Mouse (Mus musculus) fibroblast of lung, adult 2 months (primary cell): ENCODE measurements around the gene Usp39.

Experiments
- DNase-seq: peaks from one replicate; pipeline ENCODE4 v3.0.0-alpha.2; 2011; ENCODE audit warnings: low read depth

The Usp39 gene

DNA sequence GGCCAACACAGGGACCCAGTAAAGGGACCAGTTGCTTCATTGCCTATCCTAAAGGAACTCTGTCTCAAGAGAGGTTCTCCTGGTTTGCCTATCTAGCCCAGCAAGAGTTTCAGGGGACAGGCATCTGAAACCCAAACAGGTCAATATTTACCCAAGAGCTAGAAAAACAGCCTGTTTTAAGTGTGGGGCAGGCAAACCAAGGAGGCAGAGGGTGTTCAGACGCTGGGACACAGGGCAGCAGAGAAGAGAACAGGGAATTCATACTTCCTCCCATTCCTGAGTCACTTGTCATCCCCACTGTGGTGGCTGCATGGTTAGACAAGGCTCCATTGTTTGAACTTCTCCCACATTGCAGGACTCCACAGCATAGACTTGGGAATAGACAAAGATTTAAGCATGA lies 26.6 kb upstream of the Usp39 start:
- DNase-seq = peak; percentile 71

DNA sequence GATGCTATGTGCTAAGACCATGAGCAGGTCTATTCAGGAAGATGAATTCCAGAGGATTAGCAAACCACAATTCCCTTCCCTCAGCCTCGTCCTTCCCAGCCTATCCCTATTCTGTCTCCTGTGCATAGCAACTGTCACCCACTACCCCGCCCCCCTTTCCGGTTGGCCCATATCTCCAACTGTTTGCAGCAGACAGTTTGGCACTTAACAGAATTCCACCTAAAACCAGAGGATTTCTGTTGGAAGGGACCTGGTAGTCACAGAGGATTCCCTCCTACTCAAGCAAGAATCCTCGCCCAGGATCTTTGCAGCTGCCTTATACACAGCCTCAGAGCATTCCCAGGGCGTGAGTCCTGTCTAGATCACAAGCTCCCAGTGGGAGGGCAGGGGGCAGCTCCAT lies 26.2 kb upstream of the Usp39 start:
- DNase-seq = no peak

DNA sequence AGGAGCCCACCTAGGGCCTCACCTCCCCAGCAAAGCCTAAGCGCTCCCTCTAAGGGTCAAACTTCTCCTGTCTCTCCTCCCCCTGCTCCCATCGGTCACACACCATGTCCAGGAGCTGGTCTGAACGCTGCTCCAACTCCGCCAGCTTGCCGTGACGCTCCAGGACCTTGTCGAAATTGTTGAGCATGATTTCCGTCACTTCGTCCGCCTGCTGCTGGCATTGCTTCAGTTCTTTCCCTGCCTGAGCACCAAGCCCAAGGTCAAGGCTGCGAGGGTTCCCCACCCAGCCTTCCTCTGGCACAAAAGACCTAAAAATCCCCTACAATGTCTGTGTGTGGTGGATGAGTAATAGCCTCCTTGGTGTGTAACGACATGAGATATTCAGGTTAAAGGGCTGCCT lies 25.1 kb upstream of the Usp39 start:
- DNase-seq = no peak

DNA sequence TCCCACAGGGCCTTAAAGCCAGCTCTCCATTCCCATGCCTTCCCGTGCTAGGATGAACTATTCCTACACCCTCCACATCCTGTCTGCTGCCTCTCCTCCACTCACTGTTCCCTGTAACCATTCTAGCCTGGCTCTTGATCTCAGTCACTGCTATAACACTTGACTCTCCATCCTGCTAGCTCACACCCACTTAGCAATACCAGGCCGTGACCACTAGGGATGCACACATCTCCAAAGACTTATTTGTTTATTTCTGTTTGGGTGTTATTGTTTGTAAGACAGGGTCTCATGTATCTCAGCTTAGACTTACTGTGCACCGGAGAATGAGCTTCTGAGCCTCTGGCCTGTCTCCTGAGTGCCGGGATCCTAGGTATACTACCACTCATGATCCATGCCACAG lies 24.6 kb upstream of the Usp39 start:
- DNase-seq = no peak

DNA sequence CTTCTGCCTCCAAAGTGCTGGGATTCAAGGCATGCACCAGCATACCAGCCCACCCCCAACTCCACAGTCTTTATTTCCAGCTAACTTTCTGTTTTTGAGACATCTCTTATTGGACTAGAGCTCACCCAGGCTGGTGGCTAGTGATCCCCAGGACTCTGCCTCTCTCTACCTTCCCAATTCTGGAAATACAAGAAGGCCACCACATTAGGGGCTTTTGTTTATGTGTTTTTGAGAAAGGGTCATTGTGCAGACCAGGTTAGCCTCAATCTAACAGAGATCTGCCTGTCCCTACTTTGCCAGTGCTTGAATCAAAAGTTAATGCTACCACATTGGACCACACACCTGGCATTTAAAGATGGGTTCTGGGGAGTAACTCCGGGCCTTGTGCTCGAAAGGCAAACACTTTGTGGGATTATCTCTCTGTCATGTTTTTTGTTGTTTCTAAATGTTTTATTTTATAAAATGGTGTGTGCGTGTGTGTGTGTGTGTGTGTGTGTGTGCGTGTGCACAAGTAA lies 22.5 kb upstream of the Usp39 start:
- DNase-seq = no peak

DNA sequence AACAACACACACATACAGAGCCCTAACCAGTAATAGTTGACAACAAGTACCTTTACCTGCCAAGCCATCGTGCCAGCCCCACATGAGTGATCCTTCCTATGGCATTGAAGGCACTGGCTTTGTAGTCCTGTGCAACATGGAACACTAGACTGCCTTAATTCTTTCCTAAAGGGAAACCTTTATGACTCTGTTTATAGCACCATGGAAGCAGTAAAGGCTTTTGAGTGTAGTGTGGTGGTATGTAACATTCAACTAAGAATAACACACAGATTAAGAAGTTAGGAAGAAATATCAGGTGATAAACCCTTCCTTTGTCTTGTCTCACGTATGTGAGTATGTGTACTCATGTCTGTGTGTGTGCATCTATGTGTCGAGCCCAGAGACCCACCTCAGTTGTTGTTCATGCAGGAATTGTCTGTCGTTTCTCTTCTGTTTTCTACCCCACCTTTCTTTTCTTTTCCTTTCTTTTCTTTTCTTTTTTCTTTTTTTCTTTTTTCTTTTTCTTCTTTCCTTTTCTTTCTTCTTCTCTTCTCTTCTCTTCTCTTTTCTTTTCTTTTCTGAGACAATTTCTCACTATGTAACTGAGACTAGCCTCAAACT lies 22.0 kb upstream of the Usp39 start, which contains the start of gene Rnf181:
Rnf181 (minus strand) TSS at position 113 of the 600 bp plus-strand sequence.
- no peak for DNase-seq

DNA sequence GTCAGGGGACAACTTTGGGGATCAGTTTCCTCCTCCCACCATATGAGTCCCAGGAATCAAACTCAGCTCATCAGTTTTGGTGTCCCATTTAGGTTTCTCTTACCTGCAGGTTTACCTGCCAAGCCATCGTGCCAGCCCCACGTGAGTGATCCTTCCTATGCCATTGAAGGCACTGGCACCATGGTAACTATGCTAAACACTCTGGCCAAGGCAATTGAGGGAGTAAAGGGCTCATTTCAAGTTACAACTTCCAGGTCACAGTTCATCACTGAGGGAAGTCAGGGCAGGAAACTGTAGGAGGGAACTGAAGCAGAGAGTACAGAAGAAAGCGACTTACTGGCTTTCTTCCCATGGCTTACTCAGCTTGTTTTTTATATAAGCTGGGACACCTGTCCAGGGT lies 21.3 kb upstream of the Usp39 start:
- DNase-seq = no peak

DNA sequence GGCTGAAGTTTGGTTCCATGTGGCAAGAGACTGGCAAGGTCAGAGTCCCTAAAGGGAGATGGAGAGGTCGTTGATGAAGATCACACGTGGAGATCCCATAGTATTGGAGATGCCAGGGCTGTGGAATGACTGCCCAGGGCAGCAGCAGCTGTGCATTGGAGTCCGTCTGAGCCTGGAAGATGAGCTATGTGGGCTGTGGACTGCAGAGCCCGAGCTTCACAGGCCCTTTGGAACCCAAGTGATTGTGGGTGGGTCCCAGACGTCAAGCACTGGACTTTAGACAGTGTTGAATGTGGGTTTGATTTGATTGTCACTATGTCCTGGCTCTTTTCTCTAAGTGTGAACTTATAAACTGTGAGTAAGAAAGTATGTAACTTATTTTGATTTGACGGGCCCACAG lies 20.0 kb upstream of the Usp39 start:
- DNase-seq = no peak

DNA sequence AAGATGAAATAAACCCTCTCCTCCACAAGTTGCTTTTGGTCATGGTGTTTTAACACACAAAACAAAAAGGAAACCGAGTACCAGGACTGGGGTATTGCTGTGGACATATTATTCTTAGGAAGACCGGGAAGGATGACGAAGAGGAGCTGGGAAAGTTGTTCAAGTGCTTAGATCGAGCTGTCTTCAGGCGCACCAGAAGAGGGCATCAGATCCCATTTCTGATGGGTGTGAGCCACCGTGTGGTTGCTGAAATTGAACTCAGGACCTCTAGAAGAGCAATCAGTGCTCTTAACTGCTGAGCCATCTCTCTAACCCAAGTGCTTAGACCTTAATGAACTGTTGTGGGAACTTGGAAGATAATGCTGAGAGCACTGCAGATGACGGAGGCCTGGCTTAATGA lies 19.0 kb upstream of the Usp39 start:
- no peak for DNase-seq

DNA sequence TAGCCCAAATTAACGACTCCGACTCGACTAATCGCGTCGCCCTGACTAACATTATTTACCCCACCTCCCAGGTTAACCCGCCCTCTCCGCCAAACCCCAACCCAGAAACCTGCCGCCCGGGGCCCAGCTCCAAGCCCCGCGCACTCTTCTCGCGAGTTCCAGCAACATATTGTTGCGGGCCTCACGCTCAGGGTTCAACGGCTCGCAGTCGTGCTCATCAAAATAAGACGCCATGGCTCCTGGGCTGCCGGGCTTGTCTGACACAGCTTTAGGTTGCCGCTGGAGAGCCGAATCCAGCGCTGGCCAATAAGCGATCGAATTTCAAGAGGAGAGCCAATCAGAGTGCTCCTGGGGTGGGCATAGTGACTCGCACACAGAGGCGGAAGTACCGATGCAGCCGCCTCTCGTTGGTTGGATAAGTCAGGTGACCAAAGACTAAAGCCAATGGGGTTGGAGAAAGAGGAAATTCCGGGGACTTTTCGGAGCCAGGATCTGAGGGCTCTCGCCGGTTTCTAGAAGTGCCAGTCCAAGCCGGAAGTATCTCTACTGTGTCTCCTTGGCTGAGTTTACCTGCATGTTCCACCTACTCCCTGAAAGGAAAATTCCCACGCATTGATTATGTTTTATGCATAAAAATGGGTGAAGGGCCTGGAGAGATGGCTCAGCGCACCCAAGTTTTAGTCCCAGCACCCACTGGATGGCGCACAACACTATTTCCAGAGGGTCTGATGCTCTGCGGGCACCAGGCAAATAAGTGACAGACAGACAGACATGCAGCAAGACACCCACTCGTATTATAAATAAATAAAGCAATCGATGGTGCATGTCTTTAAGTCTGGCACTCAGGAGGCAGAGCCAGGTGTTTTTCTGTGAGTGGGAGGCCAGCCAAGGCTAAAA lies 17.4 kb upstream of the Usp39 start:
- DNase-seq = peak; percentile 98

DNA sequence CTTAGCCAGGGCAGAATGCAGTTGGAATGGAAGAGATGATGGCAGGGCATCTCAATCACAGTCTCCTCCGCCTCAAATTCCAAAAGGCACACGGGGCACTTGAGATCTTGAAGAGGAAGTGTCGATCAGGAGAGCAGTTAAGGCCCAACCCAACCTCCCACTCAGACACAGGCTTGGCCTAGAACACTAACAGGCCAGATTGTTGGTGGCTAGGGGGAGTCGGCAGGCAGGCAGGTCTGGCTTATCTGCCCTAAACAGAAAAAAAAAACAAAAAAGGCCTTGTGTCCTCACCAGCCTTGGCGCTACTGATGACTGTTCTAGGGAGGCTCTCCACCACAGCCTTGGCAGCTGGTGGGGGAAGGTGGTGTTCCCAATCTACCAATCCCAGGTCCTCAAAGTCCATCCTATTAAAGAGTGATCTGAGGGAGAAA lies 16.2 kb upstream of the Usp39 start:
- no peak for DNase-seq

DNA sequence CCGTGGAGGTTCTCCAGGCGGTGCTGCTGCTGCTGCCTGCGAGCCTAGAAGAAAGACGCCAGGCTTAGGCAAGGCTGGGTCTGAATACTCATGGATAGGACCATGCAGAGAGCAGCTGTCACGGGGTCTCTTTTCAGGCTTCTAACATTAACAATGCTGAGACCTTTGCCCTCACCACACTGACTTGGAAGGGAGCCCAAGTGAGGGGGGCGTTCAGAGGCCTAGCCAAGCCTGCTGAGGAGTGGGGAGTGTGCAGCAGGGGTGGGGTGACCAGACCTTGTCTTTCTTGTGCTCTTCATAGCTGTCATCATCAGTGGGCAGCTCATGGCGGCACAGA lies 15.6 kb upstream of the Usp39 start:
- DNase-seq = no peak

DNA sequence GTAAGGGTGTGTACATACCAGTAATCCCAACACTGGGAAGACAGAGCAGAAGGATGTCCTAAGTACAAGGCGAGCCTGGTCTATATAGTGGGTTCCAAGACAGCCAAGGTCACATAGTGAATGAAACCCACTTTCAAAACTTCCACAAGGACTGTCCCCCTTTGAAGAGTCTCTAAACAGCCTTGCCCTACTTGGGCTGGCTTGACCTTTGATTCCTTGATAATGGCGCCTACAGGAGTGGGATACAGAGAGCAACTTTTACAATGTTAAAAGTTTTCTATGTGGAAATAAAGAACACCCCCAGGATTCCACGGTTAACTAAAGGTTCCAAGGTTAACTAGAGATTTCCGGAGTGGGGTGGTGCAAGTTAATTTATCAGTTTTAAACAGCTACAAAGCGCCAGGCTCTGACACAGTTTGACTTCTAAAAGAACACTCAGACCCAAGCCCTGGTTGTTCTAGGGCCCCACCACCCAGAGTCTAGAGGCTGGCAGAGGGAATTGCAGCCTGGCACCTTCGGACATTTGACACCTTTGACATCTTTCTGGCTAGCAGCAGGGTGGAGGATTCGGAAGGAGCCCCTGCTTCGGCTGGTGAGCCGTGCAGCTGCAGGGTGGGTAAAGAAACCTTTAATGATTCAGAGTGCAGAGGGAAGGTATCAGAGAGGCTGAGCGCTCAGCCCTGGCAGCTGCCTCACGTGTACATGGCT lies 15.1 kb upstream of the Usp39 start:
- DNase-seq = no peak

DNA sequence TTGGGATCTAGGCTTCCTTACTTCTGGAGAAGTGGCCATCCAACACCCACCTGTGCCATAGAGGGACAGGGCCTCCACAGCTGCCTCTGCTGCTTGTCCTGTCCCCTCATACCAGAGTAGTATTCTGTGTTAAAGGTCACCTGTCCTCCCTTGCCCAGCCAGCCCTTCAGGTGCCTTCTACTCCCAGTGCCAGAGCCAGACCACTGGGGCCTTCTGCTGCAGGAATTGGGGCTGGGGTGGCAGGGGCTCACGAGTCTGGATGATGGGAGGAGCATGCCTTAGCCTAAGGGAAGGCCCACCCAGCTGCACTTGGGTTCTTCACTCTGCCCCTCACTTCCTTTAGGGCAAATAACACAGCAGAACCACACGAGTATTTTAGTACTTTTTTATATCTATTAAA lies 14.4 kb upstream of the Usp39 start:
- DNase-seq = no peak

DNA sequence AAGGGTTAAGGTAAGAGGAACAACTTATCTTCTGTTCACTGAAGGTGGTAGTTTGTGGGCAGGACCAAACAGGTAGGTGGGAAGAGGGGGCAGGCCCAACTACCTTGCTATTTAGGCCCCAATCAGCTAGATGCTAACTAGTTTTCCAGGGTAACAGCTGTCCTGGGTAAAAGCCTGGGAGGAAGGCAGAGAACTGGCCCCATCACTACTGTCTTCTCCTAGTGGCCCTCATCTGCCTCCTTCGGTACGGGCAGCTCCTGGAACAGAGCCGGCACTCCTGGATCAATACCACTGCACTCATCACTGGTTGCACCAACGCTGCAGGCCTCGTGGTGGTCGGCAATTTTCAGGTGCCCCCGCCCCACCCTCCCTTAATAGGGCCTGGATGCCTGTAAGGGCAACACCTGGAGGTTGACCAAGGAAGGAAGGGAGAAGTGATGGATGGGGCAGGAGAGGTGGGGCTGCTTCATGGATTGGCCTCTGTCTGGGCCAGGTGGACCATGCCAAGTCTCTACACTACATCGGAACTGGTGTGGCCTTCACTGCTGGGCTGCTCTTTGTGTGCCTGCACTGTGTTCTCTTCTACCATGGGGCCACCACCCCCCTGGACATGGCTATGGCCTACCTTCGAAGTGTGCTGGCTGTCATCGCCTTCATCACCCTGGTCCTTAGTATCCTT lies 13.2 kb upstream of the Usp39 start:
- no peak for DNase-seq

DNA sequence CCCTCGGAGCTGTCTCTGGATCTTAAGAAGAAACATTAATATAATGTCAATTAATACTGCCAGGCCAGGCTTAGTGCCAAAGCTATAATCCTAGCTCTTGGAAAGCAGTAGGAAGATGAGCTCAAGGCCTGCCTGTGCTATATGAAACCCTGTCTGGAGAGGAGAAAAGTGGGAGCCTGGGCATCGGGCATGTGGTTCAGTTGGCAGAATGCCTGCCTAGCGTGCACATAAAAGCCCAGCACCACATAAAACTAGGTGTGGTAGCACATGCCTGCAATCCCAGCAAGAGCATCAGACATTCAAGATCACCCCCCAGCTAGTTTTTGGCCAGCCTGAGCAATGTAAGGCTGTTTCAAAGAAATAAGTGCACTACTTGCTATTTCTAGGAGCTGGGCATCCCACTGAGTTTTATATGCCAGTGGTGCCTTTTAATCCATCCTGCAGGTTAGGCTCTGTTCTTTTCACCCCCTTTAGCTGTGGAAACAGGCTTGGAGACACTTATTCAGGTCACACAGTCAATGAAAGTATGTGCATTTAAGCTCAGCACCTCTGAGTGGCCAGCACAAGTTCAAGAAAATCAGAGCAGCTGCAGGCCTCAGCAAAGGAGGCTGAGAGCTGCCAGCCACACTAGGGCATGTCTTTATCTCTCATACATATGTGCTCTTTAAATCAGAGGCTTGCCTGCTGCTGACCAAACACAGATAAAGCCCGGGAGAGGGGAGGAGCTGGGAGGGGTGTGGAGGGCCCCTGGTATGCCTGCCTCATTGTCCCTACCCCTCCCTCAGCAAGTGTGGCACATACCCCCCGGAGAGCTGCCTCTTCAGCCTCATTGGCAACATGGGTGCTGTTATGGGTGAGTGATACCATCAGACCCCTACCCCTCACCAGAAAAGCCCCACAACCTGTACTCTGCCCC lies 12.4 kb upstream of the Usp39 start:
- no peak for DNase-seq

DNA sequence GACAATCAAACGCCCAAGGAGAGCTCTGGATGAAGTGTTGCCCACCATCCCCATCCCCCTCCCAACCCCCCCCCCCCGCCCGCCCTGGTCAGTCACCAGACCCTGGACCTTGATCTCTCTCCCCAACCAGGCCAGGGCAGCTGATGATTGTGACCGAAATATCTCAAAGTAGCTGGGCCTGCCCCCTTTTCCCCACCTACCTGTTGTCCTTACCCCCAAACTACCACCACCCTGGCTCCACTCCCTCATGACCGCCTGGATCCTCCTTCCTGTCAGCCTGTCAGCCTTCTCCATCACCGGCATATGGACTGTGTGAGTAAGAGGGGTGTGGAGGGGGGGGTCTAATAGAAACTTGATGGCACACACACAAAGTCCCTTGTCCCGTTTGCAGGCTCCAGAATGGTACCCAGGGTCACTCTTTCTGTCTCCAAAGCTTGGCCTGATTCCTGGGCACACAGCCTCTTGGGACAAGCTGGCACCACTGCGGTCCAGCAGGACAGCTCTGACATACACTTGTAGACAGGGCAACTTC lies 11.1 kb upstream of the Usp39 start:
- no peak for DNase-seq

DNA sequence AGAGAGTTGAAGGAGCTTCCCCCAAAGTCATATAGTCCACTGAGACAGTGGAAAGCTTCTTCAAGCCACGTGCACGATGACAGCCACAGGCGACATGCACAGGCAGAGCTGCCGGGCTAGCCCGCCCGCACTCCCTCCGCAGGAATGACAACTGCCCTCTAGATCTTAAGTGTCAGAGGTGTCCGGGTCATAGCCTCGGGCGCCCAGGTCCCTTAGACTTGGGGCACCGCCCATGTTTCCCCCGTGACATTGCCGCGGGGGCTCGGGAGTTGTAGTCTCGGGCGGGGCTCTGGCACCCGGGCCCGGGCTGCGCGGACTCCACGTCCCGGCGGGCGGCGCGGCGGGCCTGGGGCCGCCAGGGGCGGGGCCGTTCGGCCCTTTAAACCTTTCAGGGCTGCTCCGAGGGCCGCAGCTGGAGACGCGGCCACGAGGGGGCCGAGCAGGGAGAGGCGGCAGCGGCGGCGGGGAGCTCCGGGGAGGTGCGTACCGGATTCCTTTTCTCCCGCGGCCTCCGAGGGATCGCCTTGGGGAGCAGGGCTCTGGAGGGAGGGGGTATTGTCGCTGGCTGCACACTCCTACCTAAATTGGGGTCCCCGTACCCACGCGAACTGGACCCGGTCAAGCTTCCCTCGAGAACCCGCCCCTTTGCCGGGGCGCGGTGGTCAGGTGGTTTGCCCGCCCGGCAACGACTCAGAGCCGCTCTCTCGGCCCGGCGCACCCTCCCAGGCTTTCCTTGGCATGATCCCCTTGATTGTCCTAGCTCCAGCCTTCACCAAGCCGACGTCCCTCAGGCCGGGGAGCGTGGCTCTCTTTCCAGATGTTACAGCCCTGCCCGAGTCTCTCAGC lies 10.3 kb upstream of the Usp39 start, which contains the start of gene Tmem150a:
Tmem150a (plus strand) TSS at position 382 of the 846 bp plus-strand sequence.
- no peak for DNase-seq

DNA sequence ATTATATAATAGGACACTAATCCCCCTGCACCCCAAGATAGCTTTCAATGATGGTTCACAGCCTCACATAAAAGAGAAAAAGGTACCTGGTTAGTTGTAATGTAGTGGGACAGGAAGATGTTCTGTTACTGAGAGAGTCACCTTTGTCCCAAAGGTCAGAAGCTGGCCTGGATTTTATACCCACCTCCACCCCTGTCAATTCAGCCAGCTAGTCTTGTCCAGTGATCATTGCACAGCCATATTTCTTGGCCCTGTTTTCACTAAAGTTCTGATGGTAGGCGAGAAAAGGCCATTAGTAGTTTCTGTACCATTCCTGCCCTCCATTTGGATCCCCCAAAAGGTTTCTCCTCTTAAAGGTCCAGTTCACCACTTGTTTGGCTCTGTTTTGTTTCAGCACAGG lies 9.0 kb upstream of the Usp39 start:
- DNase-seq = no peak
